In the genomic region with DNA sequence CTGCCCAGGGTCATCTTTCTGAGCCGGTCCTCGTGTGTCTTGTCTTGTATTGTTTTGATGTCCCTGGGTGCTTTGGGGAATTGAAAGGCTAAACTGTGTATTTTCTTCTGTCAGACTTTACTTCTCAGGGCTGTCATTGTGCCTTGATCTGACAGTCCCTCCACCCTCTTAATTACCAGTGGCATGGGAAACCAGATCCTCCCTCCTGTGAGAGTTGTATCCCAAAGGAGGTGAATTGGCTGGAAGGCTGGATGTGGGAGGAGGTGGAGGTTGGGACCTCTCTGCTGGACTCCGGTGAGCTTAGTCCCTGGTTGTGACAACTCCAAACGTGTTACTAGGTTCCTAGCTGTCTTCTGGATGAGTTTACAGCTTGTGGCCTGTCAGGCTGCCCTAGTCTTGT, we compare ENCODE assay signal across 16 mouse cellular contexts.
DNase-seq lines count a peak whose midpoint lies in the region; ATAC-seq and TF ChIP-seq lines count a peak whose summit lies in the region.
"Had no signal": no experiment of that assay in that cellular context is flagged by ENCODE, and none has a peak within 500 bp of the region (broad histone marks: within the 10 kb centered on the region; RNA-seq: fewer than 3 reads in every experiment).

No protein-coding gene starts in this region.

- H3K4me2 ChIP-seq in intestine, embryonic 15.5 days (replicated peaks): no peak overlapping the region
- H3K4me2 ChIP-seq in intestine, postnatal 0 days (replicated peaks; ENCODE audit: low read depth): no peak overlapping the region
- no peak overlapping the region for H3K4me2 ChIP-seq in heart, embryonic 16.5 days (ENCODE audit: low read depth, low read length)
- no peak overlapping the region for H3K4me2 ChIP-seq in forebrain, embryonic 12.5 days
- H3K4me2 ChIP-seq: embryonic facial prominence, embryonic 15.5 days; limb, embryonic 15.5 days had no signal

- H3K4me1 ChIP-seq in intestine, embryonic 15.5 days (replicated peaks): peaks cover 54% of the 10 kb centered on the region
- H3K4me1 ChIP-seq in intestine, postnatal 0 days (replicated peaks; ENCODE audit: control insufficient read depth, insufficient read depth, low read length): peaks cover 8% of the 10 kb centered on the region; the same call in 1 of the 2 replicates
- H3K4me1 ChIP-seq in E14TG2a.4 (replicated peaks; ENCODE audit: low read depth, low read length): peaks cover 81% of the 10 kb centered on the region
- H3K4me1 ChIP-seq in embryonic facial prominence, embryonic 10.5 days: peaks cover 72% of the 10 kb centered on the region
- H3K4me1 ChIP-seq in heart, embryonic 16.5 days (ENCODE audit: control insufficient read depth, insufficient read depth, low read length): peaks cover 53% of the 10 kb centered on the region
- peaks cover 23% of the 10 kb centered on the region for H3K4me1 ChIP-seq in forebrain, embryonic 12.5 days

- TF ChIP-seq CTCF in intestine, postnatal 0 days (IDR thresholded peaks at IDR 0.05; ENCODE audit: low read depth): no peak
- no peak for TF ChIP-seq CTCF in E14TG2a.4 (conservative IDR thresholded peaks at IDR 0.05; ENCODE audit: low read length)

- H3K9me3 ChIP-seq in intestine, embryonic 15.5 days: no peaks in the 10 kb centered on the region
- no peaks in the 10 kb centered on the region for H3K9me3 ChIP-seq in intestine, postnatal 0 days (ENCODE audit: control insufficient read depth)
- H3K9me3 ChIP-seq in E14TG2a.4 (ENCODE audit: low read length): no peaks in the 10 kb centered on the region
- H3K9me3 ChIP-seq in embryonic facial prominence, embryonic 10.5 days: no peaks in the 10 kb centered on the region
- H3K9me3 ChIP-seq in heart, embryonic 16.5 days (replicated peaks; ENCODE audit: control insufficient read depth, low read length): no peaks in the 10 kb centered on the region
- H3K9me3 ChIP-seq in forebrain, embryonic 12.5 days: no peaks in the 10 kb centered on the region
- H3K9me3 ChIP-seq: embryonic facial prominence, embryonic 15.5 days; G1E; limb, embryonic 15.5 days had no signal

- peak overlapping the region; percentile 19; the same call in 1 of the 2 replicates for H3K27ac ChIP-seq in intestine, embryonic 15.5 days
- no peak overlapping the region for H3K27ac ChIP-seq in intestine, postnatal 0 days (ENCODE audit: low read depth, low read length)
- H3K27ac ChIP-seq in embryonic facial prominence, embryonic 10.5 days (replicated peaks): peak overlapping the region; percentile 44; the same call in 1 of the 2 replicates
- H3K27ac ChIP-seq in heart, embryonic 16.5 days (ENCODE audit: low read length): peak overlapping the region; percentile 97; the same call in 1 of the 2 replicates
- no peak overlapping the region for H3K27ac ChIP-seq in forebrain, embryonic 12.5 days
- H3K27ac ChIP-seq: embryonic facial prominence, embryonic 15.5 days; limb, embryonic 15.5 days had no signal

- no peaks in the 10 kb centered on the region for H3K27me3 ChIP-seq in intestine, embryonic 15.5 days (replicated peaks)
- H3K27me3 ChIP-seq in intestine, postnatal 0 days (replicated peaks; ENCODE audit: control insufficient read depth, insufficient read depth, low read length): no peaks in the 10 kb centered on the region
- no peaks in the 10 kb centered on the region for H3K27me3 ChIP-seq in E14TG2a.4 (ENCODE audit: insufficient read depth, low read length)
- no peaks in the 10 kb centered on the region for H3K27me3 ChIP-seq in embryonic facial prominence, embryonic 10.5 days (replicated peaks; ENCODE audit: low read depth, poor library complexity, severe bottlenecking)
- H3K27me3 ChIP-seq in heart, embryonic 16.5 days (ENCODE audit: control insufficient read depth, insufficient read depth, low read length): no peaks in the 10 kb centered on the region
- no peaks in the 10 kb centered on the region for H3K27me3 ChIP-seq in forebrain, embryonic 12.5 days
- H3K27me3 ChIP-seq: embryonic facial prominence, embryonic 15.5 days; limb, embryonic 15.5 days had no signal

- no peak overlapping the region for H3K4me3 ChIP-seq in intestine, embryonic 15.5 days (replicated peaks)
- H3K4me3 ChIP-seq in intestine, postnatal 0 days (ENCODE audit: low read depth, low read length): no peak overlapping the region
- H3K4me3 ChIP-seq in E14TG2a.4 (replicated peaks; ENCODE audit: low read length): 0 out of 2 replicates have a peak overlapping the region, but pooled peaks have one; percentile 13
- no peak overlapping the region for H3K4me3 ChIP-seq in embryonic facial prominence, embryonic 10.5 days
- no peak overlapping the region for H3K4me3 ChIP-seq in heart, embryonic 16.5 days (ENCODE audit: low read length)
- no peak overlapping the region for H3K4me3 ChIP-seq in forebrain, embryonic 12.5 days (replicated peaks)
- H3K4me3 ChIP-seq: embryonic facial prominence, embryonic 15.5 days; limb, embryonic 15.5 days had no signal

- no peak overlapping the region for H3K9ac ChIP-seq in intestine, embryonic 15.5 days
- no peak overlapping the region for H3K9ac ChIP-seq in intestine, postnatal 0 days (ENCODE audit: low read depth, low read length)
- H3K9ac ChIP-seq in heart, embryonic 16.5 days (ENCODE audit: low read length): 0 out of 2 replicates have a peak overlapping the region, but pooled peaks have one; percentile 18
- H3K9ac ChIP-seq in forebrain, embryonic 12.5 days: no peak overlapping the region
- H3K9ac ChIP-seq: embryonic facial prominence, embryonic 15.5 days; limb, embryonic 15.5 days had no signal

- no peak for ATAC-seq in intestine, embryonic 15.5 days
- no peak for ATAC-seq in intestine, postnatal 0 days
- ATAC-seq in heart, embryonic 16.5 days (replicated peaks; ENCODE audit: extremely low read depth, insufficient read depth, low FRiP score): no peak
- ATAC-seq in forebrain, embryonic 12.5 days (ENCODE audit: low FRiP score): no peak
- ATAC-seq: forebrain, embryonic 14.5 days; midbrain, embryonic 16.5 days had no signal

- WGBS in intestine, embryonic 15.5 days: 47% methylated on average over 4 of the region's 4 CpGs
- WGBS in intestine, postnatal 0 days: 58% methylated on average over 4 of the region's 4 CpGs
- WGBS in embryonic facial prominence, embryonic 10.5 days: 9% methylated on average over 4 of the region's 4 CpGs
- WGBS in heart, embryonic 16.5 days: 28% methylated on average over 4 of the region's 4 CpGs
- 17% methylated on average over 4 of the region's 4 CpGs for WGBS in forebrain, embryonic 12.5 days

- DNase-seq in embryonic facial prominence, embryonic 10.5 days (ENCODE audit: low spot score): no peak
- DNase-seq in gastrocnemius, adult 18-20 months (ENCODE audit: low spot score): no peak
- DNase-seq: adrenal gland, postnatal 10 days; cerebellum, adult 2 months; lung, adult 2 months; thymus, postnatal 4 days had no signal

- no peaks in the 10 kb centered on the region for H3K36me3 ChIP-seq in intestine, embryonic 15.5 days
- H3K36me3 ChIP-seq in intestine, postnatal 0 days (ENCODE audit: control insufficient read depth, insufficient read depth): no peaks in the 10 kb centered on the region; the same call in 1 of the 2 replicates
- H3K36me3 ChIP-seq in E14TG2a.4 (ENCODE audit: insufficient read depth, low read length): peaks cover 15% of the 10 kb centered on the region
- H3K36me3 ChIP-seq in embryonic facial prominence, embryonic 10.5 days (replicated peaks): peaks cover 7% of the 10 kb centered on the region; the same call in 1 of the 2 replicates
- no peaks in the 10 kb centered on the region for H3K36me3 ChIP-seq in heart, embryonic 16.5 days (ENCODE audit: control insufficient read depth, insufficient read depth)
- no peaks in the 10 kb centered on the region for H3K36me3 ChIP-seq in forebrain, embryonic 12.5 days (replicated peaks)
- H3K36me3 ChIP-seq: embryonic facial prominence, embryonic 15.5 days; G1E; limb, embryonic 15.5 days had no signal

Comparison
In these comparisons a context has a peak if more than half of its experiments do, and no peak if none do; other contexts are left out.
1. H3K27ac ChIP-seq: peak in intestine, embryonic 15.5 days (single experiment), embryonic facial prominence, embryonic 10.5 days (single experiment) and heart, embryonic 16.5 days (single experiment); none in intestine, postnatal 0 days (single experiment) and forebrain, embryonic 12.5 days (single experiment).